Mouse (Mus musculus) embryo, embryonic 9.5 days (tissue): ENCODE measurements around the gene Ak7.

Experiments used
- DNase-seq: peaks from one replicate; pipeline ENCODE4 v3.0.0-alpha.2; 2017; ENCODE audit errors: extremely low spot score

The Ak7 gene

DNA sequence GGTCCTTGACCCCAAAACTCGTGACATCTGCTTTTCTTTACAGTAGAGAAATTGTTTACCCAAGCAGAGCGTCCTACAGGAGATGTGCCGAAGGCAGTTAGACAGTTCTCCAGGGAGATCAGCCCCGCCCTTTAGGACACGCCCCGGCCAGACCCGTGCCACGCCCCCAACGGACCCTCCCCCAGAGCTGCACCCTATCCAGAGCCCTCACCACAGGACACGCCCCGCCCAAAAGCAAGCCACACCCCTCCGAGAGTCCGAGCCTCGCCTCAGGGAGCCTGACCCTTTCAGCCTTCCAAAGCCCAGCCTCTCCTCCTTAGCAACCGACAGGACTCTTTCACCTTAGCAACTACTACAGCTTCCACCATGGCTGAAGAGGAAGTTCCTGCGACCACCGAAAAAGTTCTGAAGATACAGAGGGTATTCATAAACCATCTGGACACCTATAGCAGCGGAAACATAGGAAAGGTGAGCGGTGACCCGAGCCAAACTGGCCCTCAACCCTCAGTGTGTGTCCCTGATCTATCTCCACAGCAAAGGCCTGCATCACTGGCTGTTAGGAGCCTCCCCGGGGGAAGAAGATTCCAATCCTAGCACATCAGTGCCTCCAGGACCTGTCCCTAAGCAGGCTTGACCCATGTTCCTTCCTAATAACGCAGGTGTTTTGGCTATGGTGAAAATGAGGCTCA, at the start of gene Ak7:
Ak7 (plus strand) TSS at position 178 of the 689 bp plus-strand sequence.
- DNase-seq = peak; percentile 97

DNA sequence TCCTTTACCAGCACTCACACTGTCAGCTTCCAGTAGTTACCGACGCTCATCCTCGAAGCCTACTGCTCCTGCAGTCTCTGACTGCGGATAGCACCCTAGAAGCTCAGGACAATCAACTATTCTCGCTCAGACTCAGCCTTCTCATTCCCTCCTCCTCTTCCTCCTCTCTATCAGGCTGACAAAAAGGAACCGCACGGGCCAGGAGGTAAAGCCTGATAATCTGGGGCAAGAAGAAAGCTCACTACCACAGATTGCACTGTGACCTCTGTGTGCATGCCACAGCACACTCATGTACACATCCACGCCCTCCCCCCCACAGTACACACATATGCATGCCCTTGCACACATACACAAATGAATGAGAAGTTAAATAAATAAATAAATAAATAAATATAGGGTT, 29.5 kb upstream of the Ak7 start:
- no peak for DNase-seq

DNA sequence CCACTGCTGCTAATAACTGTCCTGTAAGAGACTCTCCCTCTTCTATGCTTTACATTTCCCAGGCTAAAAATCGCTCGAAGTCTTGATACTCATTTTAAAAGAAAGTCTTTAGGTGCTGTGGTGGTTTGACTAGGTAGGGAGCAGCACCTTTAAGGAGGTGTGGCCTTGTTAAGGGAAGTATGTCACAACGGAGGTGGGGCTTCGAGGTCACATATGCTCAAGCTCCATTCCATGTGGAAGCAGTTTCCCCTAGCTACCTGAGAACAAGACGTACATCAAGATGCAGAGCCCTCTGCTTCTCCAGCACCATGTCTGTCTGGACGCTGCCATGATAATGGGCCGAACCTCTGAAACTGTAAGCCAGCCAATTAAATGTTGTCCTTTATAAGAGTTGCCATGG, 27.6 kb upstream of the Ak7 start:
- no peak for DNase-seq

DNA sequence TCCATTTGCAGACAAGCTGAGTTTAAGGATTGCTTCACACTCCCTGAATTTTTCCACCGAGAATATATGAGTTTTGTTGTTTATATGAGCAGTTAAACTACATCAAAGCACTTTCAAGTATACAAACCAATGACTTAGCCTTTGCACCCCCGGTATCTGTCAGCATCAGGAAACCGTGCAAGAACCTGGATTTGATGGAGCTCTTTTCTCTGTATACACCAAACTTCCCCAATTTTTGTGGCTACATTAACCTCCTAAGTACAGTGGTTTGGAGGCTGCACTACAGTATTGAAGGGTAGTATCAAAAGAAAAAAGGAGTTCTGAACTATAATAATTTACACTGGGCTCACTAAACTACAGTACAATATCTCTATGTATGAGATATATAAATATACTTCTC, 27.0 kb upstream of the Ak7 start:
- DNase-seq = no peak

DNA sequence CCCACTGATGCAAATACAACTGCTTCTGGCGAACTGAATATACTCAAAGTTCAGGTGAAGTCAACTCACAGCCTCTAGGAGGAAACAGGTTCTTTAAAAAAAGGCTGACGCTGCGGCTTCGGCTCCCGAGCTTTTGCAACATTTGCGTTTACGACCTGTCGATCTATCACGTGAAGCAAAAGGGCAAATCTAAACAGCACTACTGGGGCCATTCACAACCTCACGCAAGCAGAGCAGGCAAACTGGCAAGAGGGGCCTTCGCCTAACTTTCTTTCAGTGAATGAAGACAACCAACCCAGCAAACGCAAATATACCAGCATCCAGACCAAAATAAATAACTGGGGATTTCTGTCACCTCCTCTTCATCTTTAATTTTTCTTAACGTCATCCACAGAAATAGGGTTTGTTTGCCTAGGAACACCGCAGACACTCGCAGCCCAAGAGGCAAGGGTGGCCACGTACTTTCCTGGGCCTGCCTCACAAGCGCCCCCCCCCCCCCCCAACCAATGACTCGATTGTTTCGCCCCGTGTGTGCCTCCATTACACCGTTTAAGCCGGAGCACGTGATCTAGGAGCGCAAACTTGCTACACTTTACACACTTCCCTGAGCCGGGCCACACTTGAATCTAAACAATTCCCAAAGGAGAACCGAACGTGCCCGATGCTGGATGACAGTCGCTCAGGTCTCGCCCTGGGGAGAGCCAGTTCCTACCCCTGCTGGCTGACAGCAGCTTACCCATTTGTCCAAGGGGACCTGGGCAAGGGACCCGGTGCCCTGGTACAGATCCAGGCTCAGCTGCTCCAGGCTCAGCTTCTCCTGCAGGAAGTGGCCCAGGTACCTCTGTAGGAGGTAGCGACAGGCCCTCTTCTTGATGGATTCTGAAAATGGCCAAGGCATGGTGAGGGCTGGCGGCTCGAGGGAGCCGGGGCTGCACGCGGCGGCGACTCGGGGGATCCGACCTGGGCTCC, 21.6 kb upstream of the Ak7 start, which contains the start of gene Gskip:
Gskip (plus strand) TSS at position 897 of the 969 bp plus-strand sequence.
- DNase-seq = peak; percentile 52

DNA sequence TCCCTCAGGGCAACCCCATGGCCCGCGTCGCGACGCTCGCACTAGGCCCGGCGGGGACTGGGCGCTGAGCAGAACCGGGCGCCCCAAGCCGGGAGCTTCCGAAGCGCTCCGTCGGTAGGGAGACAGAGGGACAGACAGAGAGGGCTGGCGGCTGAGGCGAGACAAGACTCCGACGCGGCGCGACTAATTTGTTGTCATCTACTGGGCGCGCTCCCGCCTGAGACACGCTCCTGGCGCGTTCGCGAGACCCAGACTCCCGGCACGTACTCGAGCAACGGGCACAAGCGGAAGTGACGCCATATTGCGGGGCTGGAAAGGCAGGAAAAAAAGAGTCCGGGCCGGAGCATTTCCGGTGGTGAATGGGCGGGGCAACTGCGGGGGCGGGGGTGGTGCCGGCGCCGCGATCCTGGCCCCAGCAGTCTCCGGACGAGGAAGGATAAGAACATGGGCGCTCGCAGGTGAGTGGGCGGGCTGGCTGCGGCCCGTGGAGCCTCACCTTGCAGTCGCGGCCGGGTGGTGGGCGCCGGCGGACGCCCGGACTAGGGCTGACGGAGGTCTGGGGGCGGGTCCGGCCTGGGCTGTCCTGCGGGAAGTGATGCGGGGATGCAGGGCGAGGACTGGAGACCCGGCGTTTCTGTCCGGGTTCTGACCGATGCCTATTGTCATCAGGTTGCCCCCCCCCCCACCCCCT, 20.6 kb upstream of the Ak7 start, which contains the start of gene Atg2b:
Atg2b (minus strand) TSS at position 211 of the 691 bp plus-strand sequence.
- DNase-seq = peak; percentile 98

DNA sequence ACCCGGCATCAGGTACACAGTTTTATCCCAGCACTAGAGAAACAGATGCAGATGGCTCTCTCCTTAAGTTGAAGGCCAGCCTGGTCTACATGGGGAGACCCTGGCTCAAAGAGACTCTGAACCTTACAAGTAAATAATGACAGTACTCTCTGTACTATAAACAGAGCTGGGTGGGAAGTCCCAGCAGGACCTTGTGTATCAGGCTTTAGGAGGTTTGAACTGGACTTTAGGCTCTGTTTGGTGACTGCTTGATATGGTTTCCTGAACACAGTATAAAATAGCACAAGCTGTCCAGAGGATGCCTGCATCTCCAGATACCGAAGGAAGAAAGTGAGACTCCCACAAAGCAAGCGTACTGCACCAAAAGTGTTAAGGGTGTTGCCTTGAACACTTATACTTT, 19.0 kb upstream of the Ak7 start:
- no peak for DNase-seq

DNA sequence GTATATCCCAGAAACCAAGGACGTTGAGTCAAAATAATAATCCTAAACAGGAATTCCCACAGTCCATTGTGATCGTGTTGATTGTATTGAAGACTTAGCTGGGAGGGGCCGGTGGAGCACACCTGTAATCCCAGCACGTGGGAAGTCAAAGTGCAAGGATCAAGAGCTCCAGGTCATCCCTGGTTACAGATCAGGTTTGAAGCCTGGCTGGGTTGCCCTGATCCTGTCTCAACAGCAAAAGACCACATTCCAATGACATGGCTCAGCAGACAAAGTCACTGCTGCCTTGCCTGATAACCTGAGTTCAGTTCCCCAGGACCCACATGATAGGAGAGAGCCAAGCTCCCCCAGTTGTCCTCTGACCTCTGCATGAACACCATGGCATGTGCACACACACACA, 18.4 kb upstream of the Ak7 start:
- no peak for DNase-seq

DNA sequence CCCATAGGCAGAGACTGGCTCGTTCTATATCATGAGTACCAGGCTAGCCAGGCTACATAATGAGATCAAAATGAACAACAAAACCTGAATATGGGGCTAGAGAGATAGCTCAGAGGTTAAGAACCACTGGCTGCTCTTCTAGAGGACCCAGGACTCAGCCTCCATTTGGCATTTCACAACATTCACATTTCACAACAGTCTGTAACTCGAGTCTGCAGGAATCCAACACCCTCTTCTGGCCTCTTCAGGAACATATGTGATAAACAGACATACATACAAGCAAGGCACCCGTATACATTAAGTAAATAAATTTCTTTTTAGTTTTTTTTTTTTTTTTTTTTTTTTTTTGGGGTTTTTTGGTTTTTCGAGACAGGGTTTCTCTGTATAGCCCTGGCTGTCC, 17.2 kb upstream of the Ak7 start:
- DNase-seq = no peak

DNA sequence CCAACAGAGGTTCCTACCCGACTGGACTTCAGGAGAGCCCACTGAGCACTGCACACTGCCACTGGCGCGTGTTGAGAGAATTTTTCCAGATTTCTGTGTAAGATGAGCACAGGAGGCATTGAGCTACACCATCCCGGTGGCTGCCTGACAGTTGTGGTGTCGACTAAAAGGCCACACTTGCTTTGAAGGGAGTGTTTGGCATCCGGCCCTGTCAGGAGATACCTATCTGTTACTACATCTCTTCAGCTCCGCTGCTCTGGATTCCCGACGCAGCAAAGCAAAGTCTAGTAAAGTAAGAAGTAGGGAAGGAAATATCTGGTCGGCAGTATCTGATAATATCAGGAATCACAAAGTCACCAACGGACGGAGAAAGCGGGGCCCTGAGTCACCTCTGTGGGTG, 16.3 kb upstream of the Ak7 start:
- DNase-seq = no peak

DNA sequence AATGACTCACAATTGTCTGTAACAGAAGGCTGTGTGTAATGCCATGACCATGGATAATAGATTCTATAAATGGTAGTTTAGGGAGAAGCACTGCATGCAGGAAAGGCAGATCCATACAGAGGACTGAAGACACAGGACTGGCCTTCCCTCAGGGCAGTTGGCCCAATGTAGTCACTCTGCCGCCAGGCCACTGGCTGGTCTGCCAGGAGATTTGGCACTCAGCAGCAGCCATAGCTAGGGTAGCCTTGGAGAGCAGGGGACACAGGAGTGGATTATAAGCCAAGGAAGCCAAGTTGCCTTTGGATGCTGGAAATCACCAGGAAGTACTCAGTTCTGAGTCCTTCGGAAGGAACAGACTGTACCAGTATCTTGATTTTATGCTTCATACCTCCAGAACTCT, 11.8 kb upstream of the Ak7 start:
- DNase-seq = no peak

DNA sequence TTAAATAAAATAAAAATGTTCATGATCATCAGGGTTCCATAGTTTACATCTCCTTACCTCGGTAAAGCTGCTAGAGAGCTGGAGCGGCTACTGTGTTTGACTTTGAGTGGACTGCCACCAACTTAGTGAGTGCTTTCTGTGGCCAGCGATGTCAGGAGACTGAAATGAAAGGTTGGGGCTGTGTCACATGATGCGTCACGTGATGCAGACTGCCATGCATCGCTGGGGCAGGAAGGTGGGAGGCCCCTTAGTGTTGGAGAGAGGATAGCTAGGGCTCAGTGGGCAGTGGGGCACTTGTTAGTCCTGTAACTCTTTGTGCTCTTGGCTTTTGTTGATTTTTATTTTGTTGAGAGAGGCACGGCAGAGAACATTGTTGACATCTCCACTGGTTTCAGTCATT, 9.9 kb upstream of the Ak7 start:
- no peak for DNase-seq

DNA sequence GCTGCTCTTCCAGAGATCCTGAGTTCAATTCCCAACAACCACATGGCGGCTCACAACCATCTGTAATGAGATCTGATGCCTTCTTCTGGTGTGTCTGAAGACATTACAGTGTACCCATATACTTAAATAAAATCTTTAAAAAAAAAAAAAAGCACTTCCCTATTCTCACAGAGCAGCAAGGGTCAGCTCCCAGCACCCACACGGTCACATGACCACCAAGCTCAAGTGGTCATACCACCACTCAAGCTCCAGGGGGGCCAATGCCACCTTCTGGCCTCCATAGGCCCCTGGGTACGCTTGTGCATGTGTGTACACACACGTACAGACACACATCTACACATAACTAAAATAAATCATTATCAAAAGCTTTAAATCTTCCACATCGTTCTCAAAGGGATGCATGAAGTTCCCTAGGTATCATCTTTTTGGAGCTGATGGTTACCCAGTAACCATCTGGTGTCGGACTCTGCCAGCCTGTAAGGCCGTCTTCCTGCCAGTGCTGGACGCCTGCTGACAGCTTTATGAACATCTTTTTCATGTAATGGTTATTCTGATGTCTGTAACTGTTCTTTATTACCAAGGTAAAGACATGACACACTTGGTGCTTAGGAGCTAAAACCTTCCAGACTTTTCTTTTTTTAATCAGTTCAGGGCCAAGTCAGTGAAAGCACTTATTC, 8.5 kb upstream of the Ak7 start:
- no peak for DNase-seq

DNA sequence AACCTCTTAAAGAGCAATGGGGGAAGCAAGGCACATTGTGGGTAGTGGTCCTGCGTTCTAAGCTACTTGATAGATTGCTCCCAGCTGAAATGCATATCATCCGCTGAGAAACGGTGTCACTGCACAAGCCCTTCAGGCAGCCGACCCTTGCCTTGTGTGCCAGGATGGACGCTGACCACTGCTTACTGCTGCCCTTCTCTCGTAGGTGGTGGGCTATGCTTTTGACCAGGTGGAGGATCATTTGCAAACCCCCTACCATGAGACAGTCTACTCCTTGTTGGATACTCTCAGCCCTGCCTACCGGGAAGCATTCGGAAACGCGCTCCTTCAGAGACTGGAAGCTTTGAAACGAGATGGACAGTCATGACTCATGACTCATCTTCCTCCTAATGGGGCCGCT, 5.3 kb upstream of the Ak7 start:
- no peak for DNase-seq

DNA sequence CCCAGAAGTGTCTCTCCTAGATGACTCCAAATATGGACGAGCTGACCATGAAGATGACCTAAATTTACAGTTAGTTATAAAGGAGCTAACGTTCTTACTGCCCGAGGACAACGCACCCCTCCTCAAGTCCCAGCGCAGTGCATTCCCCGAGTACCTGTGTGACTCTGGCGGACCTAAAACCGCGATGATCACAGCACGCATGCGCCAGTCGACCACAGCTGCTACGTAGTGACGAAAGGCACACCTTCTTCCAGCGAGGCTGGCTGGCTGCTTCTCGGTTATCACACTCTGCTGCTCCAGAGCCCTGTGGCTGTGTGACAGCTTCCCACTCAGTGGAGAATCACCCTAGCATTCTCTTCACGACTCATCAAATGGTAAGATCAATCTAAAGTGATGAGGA, 12.8 kb downstream of the Ak7 start:
- no peak for DNase-seq

DNA sequence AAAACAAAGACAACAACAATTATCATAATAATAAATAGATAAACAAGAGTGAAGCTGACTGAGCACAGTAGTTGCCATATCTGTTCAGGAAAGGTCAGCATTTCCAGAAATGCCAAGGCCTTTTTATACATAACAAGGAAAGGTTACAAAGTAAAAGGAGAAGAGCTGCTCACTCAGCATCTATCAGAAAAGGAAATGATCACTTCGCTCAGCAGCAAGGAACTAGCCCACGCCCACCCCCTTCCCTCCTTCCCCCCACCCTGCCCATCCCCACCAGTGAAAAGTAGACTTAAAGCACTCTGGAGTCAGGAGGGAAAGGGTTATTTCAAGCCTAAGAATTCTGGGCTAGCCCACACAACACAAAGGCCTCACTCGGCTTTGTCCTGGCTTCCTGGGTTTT, 14.4 kb downstream of the Ak7 start:
- DNase-seq = no peak

DNA sequence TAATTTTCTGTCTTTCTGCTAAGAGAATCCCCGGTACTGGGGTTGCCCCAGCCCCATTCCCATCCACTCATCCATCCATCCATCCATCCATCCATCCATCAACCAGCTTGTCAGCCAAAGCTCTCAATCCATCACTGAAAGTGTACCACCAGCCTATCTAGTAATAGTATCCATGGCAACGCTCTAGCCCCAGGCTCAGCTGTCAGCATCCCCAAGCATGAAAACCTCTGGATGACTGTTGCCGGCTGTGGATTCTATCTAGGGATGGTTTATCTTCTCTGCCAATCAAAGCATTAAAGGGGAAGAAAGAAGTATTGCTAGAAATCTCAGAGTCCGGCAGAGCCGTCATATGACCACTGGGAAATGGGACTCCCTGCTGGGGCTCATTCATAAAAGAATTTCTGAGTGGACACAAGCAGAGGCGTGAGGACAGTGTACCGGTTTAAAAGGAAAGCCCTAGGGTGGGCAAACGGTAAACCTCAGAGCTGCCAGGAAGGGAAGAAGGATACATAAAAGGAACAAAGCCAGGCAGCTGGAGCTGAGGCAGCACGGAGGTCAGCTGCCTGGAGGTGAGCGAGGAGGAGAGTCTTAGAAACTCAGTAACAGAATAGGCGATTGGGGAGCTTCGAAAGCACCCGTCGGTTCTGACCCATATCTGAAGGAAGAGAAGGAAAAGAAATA, 15.8 kb downstream of the Ak7 start:
- DNase-seq = no peak

DNA sequence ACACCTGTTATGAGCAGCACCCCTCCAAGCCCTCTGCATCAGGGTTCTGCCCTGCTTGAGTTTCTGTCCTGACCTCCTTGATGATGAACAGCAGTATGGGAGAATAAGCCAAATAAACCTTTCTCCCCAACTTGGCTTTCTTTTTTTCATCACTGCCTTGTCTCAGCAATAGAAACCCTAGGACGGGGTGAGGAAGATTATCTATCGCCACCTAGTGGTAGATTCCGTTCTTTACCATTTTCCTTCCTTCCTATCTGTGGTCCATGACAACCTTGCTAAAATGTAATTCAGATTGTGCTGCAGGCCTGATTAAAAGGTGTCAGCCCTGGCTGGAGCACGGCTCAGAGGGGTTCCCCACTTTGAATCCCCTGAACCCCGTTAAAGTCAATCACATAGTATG, 16.9 kb downstream of the Ak7 start:
- DNase-seq = peak; percentile 50

DNA sequence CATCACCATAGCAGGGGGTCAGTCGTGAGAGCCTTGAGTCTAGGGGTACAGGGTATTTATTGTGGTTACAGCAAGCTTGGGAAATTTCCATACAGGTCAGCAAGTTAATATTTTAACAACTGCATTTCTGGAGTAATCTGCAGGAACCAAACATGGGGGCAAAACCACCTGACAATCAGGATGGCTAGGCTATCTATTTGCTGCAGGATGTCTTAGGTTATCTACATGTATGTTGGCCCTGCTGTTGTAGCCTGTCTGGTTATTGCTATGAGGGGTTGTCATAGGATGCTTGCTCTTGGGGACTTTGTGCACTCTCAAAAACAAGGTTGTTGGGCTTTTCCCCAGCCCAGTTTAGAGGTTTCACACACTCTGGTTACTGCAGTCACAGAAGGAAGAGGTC, 18.8 kb downstream of the Ak7 start:
- DNase-seq = no peak

DNA sequence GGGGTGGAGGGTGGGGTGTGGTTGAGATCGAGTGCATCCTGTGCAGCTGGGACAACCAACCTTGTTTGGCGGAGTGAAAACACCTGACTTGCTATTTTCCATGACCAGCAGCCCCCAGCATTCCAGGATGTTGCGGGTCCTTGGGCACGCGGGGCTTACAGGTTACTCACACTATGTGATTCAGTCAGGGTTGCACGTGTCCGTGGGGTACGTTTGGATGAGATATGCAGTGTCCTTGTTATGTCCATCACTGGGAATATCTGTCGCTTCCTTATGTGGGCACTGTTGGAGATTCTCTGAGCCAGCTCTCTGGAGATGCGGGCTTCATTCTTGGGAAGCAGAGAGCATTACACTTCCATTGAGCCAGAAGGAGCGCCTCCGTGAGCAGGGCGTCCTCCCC, 20.0 kb downstream of the Ak7 start:
- DNase-seq = no peak

DNA sequence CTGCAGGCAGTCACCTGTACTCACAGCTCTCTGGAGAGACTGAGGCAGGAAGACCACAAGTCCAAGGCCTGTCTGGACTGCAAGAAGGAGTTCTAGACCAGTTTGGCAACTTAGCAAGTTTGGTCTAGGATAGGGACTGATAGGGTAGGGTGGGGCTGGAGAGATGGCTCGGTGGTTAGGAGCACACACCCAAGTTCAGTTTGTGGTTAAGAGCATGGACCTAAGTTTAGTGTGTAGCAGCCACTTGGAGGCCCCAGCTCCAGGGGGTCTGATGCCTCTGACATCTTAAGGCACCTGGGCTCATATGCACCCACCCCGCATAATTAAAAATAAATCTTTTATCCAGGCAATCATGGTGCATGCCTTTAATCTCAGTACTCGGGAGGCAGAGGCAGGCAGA, 21.5 kb downstream of the Ak7 start:
- DNase-seq = no peak
